Mouse (Mus musculus): ENCODE measurements around the gene Gm8879. TPM values are rescaled to one million over a fixed set of nuclear protein-coding genes. Genes with fewer than 3 reads are reported as not detected.

Gm8879 gene
- not detected for polyA plus RNA-seq (2017; shearing (Covaris generic))

GRCm38 (mm10) chr5:11127334-11127733 lies at the start of gene Gm8879:
Gene Gm8879, plus strand, starts transcription at chr5:11127634.

Other genes starting within 250 kb of the Gm8879 start
- not detected for gene Gm8871, start 179.8 kb upstream of the Gm8879 start, polyA plus RNA-seq (2017; shearing (Covaris generic))
- gene Gm8857, start 179.8 kb upstream of the Gm8879 start, polyA plus RNA-seq (2017; shearing (Covaris generic)): not detected
- gene Gm5861, start 55.4 kb downstream of the Gm8879 start, polyA plus RNA-seq (2017; shearing (Covaris generic)): not detected
- not detected for gene Gm8890, start 128.4 kb downstream of the Gm8879 start, polyA plus RNA-seq (2017; shearing (Covaris generic))
- gene Speer1, start 213.9 kb downstream of the Gm8879 start, polyA plus RNA-seq (2017; shearing (Covaris generic)): not detected